Mouse (Mus musculus): ENCODE measurements at regions not wholly inside any gene's neighbourhood (a gene's known extent, or its start where the extent isn't known, plus 50 kb on each side); places are given as distances from the start of the nearest gene placed in this dataset.

GRCm38 (mm10) chr4:84199181-84199656, 475.9 kb downstream of the Bnc2 start:
- ATAC-seq (replicated peaks; ENCODE audit: low FRiP score, low TSS enrichment, poor library complexity, severe bottlenecking), result no peak

GRCm38 (mm10) chr4:84201001-84201400, 474.1 kb downstream of the Bnc2 start:
- ATAC-seq (replicated peaks; ENCODE audit: low FRiP score, low TSS enrichment, poor library complexity, severe bottlenecking), result no peak

DNA sequence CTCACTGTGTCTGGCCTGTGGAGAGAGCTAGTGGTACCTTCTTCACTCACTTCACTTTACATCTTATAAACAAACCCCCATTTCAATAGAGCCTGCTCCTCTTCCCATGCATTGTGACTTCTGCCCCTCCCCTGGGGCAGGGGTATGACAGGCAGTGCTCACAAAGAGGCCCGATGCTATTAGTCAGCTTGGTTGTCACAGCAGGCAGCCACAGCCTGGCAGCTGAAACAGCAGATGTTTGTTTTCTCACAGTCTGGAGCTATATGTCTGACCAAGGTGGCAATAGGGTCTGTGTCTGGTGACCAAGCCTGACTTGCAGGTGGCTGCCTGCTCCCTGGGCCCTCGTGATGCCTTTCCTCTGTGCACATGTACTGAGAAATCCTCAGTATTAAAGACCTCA, 472.8 kb downstream of the Bnc2 start:
- ATAC-seq (replicated peaks; ENCODE audit: low FRiP score, low TSS enrichment, poor library complexity, severe bottlenecking), result no peak

- no peak for ATAC-seq (replicated peaks; ENCODE audit: low FRiP score, low TSS enrichment, poor library complexity, severe bottlenecking)
Observed at GRCm38 (mm10) chr4:84203680-84204079, 471.4 kb downstream of the Bnc2 start.

DNA sequence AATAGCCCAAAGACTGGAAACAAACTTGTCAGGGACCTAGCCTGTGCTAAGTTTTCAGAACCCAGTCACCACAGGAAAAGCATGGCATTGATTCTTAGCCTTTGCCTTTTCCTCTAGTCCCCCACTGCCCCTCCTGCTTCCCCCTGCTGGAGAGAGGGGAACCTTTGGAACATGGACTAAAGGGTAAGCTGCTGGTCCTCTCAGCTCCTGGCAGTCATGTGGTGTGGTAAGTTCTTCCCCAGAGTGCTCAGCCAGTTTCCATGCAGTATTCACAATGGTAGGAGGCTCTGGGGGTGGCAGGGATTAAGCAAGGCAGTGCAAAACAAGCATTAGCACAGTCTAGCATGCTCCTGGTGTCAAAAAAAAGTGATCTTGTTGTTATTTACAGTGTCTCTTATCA, 470.3 kb downstream of the Bnc2 start:
- no peak for ATAC-seq (replicated peaks; ENCODE audit: low FRiP score, low TSS enrichment, poor library complexity, severe bottlenecking)

- no peak for ATAC-seq (replicated peaks; ENCODE audit: low FRiP score, low TSS enrichment, poor library complexity, severe bottlenecking)
Observed at GRCm38 (mm10) chr4:84208175-84208574, 466.9 kb downstream of the Bnc2 start.

- no peak for ATAC-seq (replicated peaks; ENCODE audit: low FRiP score, low TSS enrichment, poor library complexity, severe bottlenecking)
Observed at GRCm38 (mm10) chr4:84209538-84209937, 465.5 kb downstream of the Bnc2 start.

- no peak for ATAC-seq (replicated peaks; ENCODE audit: low FRiP score, low TSS enrichment, poor library complexity, severe bottlenecking)
Observed at GRCm38 (mm10) chr4:84211311-84211875, 463.7 kb downstream of the Bnc2 start.

DNA sequence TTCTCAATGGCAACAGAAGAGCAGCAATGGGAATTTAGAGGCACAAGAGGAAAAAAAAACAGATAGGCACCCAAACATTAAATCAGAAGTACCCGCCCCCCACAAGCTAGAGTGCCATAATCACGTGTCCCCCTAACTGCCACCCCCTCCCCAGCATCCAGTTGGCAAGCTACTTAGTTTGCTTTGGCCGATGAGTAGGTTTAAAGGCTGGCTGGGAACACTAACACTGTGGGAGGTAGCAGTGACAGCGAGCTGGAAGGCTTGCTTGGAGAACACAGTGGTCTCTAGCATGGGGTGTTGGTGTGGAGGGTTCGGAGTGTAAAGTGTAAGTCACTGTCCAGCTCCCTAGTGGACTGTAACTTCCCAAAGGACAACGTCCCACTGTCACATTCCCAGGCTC, 463.1 kb downstream of the Bnc2 start:
- ATAC-seq (replicated peaks; ENCODE audit: low FRiP score, low TSS enrichment, poor library complexity, severe bottlenecking), result no peak

GRCm38 (mm10) chr4:84214523-84214922, 460.6 kb downstream of the Bnc2 start:
- no peak for ATAC-seq (replicated peaks; ENCODE audit: low FRiP score, low TSS enrichment, poor library complexity, severe bottlenecking)

GRCm38 (mm10) chr4:84218961-84219360, 456.1 kb downstream of the Bnc2 start:
- ATAC-seq (replicated peaks; ENCODE audit: low FRiP score, low TSS enrichment, poor library complexity, severe bottlenecking), result no peak

- no peak for ATAC-seq (replicated peaks; ENCODE audit: low FRiP score, low TSS enrichment, poor library complexity, severe bottlenecking)
Observed at GRCm38 (mm10) chr4:84222057-84222717, 452.9 kb downstream of the Bnc2 start.

- ATAC-seq (replicated peaks; ENCODE audit: low FRiP score, low TSS enrichment, poor library complexity, severe bottlenecking), result no peak
Observed at GRCm38 (mm10) chr4:84222805-84223335, 452.2 kb downstream of the Bnc2 start.

- ATAC-seq (replicated peaks; ENCODE audit: low FRiP score, low TSS enrichment, poor library complexity, severe bottlenecking), result no peak
Observed at GRCm38 (mm10) chr4:84224556-84224955, 450.5 kb downstream of the Bnc2 start.
